Mouse (Mus musculus) liver, postnatal 0 days (tissue): ENCODE measurements at regions not wholly inside any gene's neighbourhood (a gene's known extent, or its start where the extent isn't known, plus 50 kb on each side); places are given as distances from the start of the nearest gene placed in this dataset.

ENCODE experiments used
- ATAC-seq: fragments of 200-750 bp; cut with Nextera tagmentation; 2 replicates; pipeline ENCODE4 v1.8.0; 2017; ENCODE audit warnings: mild to moderate bottlenecking, moderate library complexity
- DNase-seq: peaks from one replicate; pipeline ENCODE4 v3.0.0-alpha.2; 2016
- H3K27ac ChIP-seq: fragments of 300-500 bp; sonication (generic); 2 replicates; pipeline ENCODE4 v1.5.1; 2014; ENCODE audit warnings: antibody characterized with exemption, moderate library complexity, mild to moderate bottlenecking, low read depth
- H3K27me3 ChIP-seq: fragments of 300-500 bp; sonication (generic); 2 replicates; pipeline ENCODE4 v1.6.1; 2014; ENCODE audit warnings: low read length, control low read depth, mixed read lengths; ENCODE audit not compliant: insufficient read depth
- H3K36me3 ChIP-seq: fragments of 300-500 bp; sonication (generic); replicated peaks from 2 replicates; pipeline ENCODE4 v1.6.1; 2014; ENCODE audit warnings: mild to moderate bottlenecking, control low read depth, low read length, moderate library complexity, mixed read lengths; ENCODE audit not compliant: insufficient read depth
- H3K4me1 ChIP-seq: fragments of 300-500 bp; sonication (generic); 2 replicates; pipeline ENCODE4 v1.6.1; 2014; ENCODE audit warnings: antibody characterized with exemption, mild to moderate bottlenecking, control low read depth; ENCODE audit not compliant: insufficient read depth
- H3K4me2 ChIP-seq: fragments of 300-500 bp; sonication (generic); 2 replicates; pipeline ENCODE4 v1.6.1; 2014; ENCODE audit warnings: low read depth, mild to moderate bottlenecking, low read length, moderate library complexity, mixed read lengths
- H3K4me3 ChIP-seq: fragments of 300-500 bp; sonication (generic); 2 replicates; pipeline ENCODE4 v1.5.1; 2014; ENCODE audit warnings: low read depth, low read length
- H3K9ac ChIP-seq: fragments of 300-500 bp; sonication (generic); replicated peaks from 2 replicates; pipeline ENCODE4 v1.6.1; 2014; ENCODE audit warnings: mild to moderate bottlenecking, moderate library complexity
- H3K9me3 ChIP-seq: fragments of 300-500 bp; sonication (generic); 2 replicates; pipeline ENCODE4 v1.6.1; 2016; ENCODE audit warnings: mild to moderate bottlenecking, control low read depth, low read length, mixed read lengths
- CTCF ChIP-seq: sonication (generic); IDR thresholded peaks from 2 replicates; pipeline ENCODE4 v1.5.1; 2016; ENCODE audit warnings: antibody characterized with exemption, low read depth
- EP300 ChIP-seq: IDR thresholded peaks from 2 replicates; pipeline ENCODE4 v1.6.1; 2016; ENCODE audit warnings: antibody characterized with exemption, low read depth, mild to moderate bottlenecking
- whole genome bisulfite sequencing: fragments of 180-500 bp; shearing (Covaris S2); extraction: QIAGEN DNeasy Blood & Tissue Kit; methylation state at CpG from one replicate; pipeline ENCODE4 v1.1.7; 2014; ENCODE audit not compliant: insufficient replicate concordance; 5-methylcytosine and 5-hydroxymethylcytosine counted together

DNA sequence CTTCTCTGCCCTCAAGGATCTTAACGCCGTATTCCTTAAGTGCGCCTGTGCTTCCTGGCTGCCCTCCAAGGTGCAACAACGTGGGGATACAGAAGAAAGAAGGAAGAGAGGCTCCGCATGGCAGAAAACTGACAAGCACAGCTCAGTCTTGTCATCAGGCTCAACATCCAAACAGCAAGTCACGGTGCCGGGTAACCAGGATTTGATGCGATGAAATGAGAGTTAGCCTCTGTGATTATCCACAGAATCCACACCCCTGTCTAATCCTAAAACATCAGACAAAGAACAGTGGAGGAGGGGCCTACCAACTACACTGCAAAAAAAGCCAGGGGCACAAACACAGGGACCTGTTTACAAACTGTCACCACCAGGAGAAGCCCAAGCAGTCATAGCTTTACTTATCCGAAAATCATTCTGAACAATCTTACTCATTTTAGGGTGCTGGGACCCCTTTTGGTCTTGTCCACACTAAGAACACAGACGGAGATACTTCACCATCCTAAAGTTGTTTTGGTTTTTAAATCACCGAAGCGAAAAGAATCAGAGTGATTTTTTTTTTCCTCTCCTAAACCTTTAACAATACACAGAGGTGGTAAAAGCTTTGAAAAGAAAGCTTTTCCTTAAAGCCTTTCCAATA is 394.8 kb upstream of the Gm6657 start:
- ATAC-seq (no peak), DNase-seq (no peak)
- TF ChIP-seq CTCF: no peak
- TF ChIP-seq EP300: no peak
- 69% methylated on average over 12 of the region's 12 CpGs for WGBS
- H3K4me1 ChIP-seq: no peaks in the 10 kb centered on the region
- no peak overlapping the region for H3K4me3 ChIP-seq
- H3K9ac ChIP-seq: no peak overlapping the region
- H3K36me3 ChIP-seq: no peaks in the 10 kb centered on the region
- H3K27me3 ChIP-seq: no peaks in the 10 kb centered on the region
- H3K27ac ChIP-seq: no peak overlapping the region
- H3K9me3 ChIP-seq: no peaks in the 10 kb centered on the region
- H3K4me2 ChIP-seq: no peak overlapping the region

- Histone ChIP-seq H3K36me3 (no peaks in the 10 kb centered on the region), H3K9me3 (no peaks in the 10 kb centered on the region), H3K27me3 (no peaks in the 10 kb centered on the region), H3K27ac (no peak overlapping the region), H3K4me3 (no peak overlapping the region), H3K9ac (no peak overlapping the region), H3K4me2 (no peak overlapping the region), H3K4me1 (no peaks in the 10 kb centered on the region)
- ATAC-seq: no peak
- TF ChIP-seq EP300: no peak
- no peak for TF ChIP-seq CTCF
- DNase-seq: no peak
- WGBS: 76% methylated on average over 7 of the region's 7 CpGs
These were observed 386.4 kb upstream of the Gm6657 start for GRCm38 (mm10) chr12:77807674-77808073.

DNA sequence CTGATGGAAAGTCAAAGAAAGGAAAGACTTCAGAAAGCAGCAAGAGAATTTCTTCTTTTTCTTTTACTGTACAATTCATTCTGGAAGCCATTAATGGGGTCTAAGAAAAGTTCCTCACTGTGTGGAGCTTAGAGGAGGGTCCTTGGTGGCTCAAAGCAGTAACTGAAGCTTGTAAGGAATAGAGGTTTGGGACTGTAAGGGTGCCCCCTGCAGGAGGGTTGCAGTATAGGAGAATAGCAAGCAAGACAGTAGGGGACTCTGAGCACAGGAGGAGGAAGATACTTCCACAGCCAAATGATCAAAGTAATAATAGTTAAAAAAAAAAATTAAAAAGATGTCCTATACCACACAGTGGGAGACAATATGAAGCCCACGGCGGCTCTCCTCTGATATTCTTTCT is 382.8 kb upstream of the Gm6657 start:
- ATAC-seq (no peak), DNase-seq (peak; percentile 32)
- WGBS: 51% methylated on average over 2 of the region's 2 CpGs

DNA sequence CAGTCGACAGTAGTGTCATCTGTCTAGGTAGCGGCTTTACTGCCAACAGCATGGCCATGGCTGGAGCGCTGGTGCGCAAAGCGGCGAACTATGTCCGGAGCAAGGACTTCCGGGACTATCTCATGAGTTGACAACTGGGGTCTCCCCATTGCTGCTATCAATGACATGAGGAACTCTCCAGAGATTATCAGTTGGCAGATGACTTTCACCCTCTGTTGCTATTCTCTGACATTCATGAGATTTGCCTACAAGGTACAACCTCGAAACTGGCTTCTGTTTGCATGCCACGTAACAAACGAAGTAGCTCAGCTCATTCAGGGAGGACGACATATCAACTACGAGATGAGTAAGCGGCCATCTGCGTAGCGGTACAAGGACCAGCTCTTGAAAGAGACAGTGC is 374.6 kb upstream of the Gm6657 start:
- H3K27ac ChIP-seq: no peak overlapping the region
- H3K36me3 ChIP-seq: no peaks in the 10 kb centered on the region
- H3K9ac ChIP-seq: no peak overlapping the region
- 91% methylated on average over 16 of the region's 16 CpGs for WGBS
- H3K4me3 ChIP-seq: no peak overlapping the region
- no peak for TF ChIP-seq CTCF
- TF ChIP-seq EP300: no peak
- H3K4me1 ChIP-seq: no peaks in the 10 kb centered on the region
- no peaks in the 10 kb centered on the region for H3K27me3 ChIP-seq
- ATAC-seq: no peak
- no peak overlapping the region for H3K4me2 ChIP-seq
- DNase-seq: no peak
- H3K9me3 ChIP-seq: no peaks in the 10 kb centered on the region

More for the DNA sequence above, 382.8 kb upstream of the Gm6657 start:
- H3K9me3 ChIP-seq: no peaks in the 10 kb centered on the region
- no peak overlapping the region for H3K27ac ChIP-seq
- TF ChIP-seq EP300: no peak
- TF ChIP-seq CTCF: peak; percentile 62
- H3K36me3 ChIP-seq: no peaks in the 10 kb centered on the region
- H3K9ac ChIP-seq: no peak overlapping the region
- no peak overlapping the region for H3K4me2 ChIP-seq
- H3K4me1 ChIP-seq: no peaks in the 10 kb centered on the region
- no peaks in the 10 kb centered on the region for H3K27me3 ChIP-seq
- H3K4me3 ChIP-seq: no peak overlapping the region

- no peaks in the 10 kb centered on the region for H3K4me1 ChIP-seq
- no peaks in the 10 kb centered on the region for H3K27me3 ChIP-seq
- no peak overlapping the region for H3K9ac ChIP-seq
- no peaks in the 10 kb centered on the region for H3K36me3 ChIP-seq
- no peak for DNase-seq
- H3K4me3 ChIP-seq: no peak overlapping the region
- no peak overlapping the region for H3K27ac ChIP-seq
- WGBS: 34% methylated on average over 3 of the region's 3 CpGs
- TF ChIP-seq EP300: no peak
- TF ChIP-seq CTCF: no peak
- H3K4me2 ChIP-seq: no peak overlapping the region
- no peaks in the 10 kb centered on the region for H3K9me3 ChIP-seq
- no peak for ATAC-seq
These were observed 370.5 kb upstream of the Gm6657 start for GRCm38 (mm10) chr12:77823381-77824030.

DNA sequence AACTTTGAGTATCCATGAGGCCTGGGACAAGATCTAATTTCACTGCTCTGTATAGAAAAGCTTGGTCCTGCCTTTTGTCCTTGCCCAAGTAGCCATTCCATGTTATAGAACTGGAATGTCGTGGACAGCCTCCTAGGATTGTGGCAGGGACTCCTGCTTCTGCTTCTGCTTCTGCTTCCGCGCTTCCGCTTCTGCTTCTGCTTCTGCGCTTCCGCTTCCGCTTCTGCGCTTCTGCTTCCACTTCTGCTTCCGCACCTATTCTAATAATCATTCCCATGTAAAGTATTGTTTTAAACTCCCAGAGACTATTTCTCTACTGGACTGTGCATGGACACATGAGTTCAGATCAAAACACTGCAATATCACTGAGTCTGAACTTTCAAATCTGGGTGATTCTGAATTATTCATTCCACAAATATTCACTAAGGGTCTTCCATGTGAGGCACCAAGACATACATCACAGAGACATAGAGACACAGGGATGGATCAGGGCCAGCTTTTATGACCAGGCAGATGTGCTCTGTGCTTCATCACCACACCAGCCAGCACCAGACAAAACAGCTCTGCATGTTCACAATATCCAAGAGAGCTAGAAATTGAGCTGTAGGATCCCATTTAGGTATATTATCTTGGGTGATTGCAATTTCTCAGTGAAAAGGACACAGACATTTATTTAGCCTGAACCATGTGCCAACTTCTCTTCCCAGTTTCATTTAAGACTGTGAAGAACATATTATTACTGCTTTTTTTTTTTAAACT is 360.5 kb upstream of the Gm6657 start:
- no peak overlapping the region for H3K27ac ChIP-seq
- H3K4me1 ChIP-seq: no peaks in the 10 kb centered on the region
- ATAC-seq: no peak
- TF ChIP-seq EP300 (no peak), CTCF (no peak)
- no peaks in the 10 kb centered on the region for H3K36me3 ChIP-seq
- no peak overlapping the region for H3K9ac ChIP-seq
- H3K9me3 ChIP-seq: no peaks in the 10 kb centered on the region
- no peak overlapping the region for H3K4me2 ChIP-seq
- 86% methylated on average over 9 of the region's 9 CpGs for WGBS
- no peaks in the 10 kb centered on the region for H3K27me3 ChIP-seq
- H3K4me3 ChIP-seq: no peak overlapping the region
- DNase-seq: no peak
